Mouse (Mus musculus): ENCODE results near the gene Gm6176.
"Not testable (repeated sequence)": the region's sequence is repeated elsewhere in the genome, so short reads cannot be mapped to it uniquely, and the experiment has no call there.

The Gm6176 gene

DNA sequence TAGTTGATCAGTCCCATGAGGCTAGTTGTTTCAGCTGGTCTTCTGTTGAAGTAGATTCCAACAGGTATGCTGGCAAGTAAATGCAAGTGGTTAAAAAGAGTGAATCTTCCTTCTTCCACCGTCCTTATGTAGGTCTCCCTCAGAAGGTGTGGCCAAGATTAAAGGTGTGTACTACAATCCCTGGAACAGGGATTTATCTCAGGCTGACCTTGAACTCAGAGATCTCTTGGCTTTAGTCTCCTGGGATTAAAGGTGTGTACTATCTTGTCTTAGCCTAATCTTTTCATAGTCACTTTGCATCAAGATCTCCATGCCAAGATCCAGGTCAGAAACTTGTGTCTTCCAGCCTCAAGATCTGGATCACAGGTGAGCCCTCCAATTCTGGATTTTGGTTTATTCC is at the start of gene Gm6176:
Gene Gm6176 (minus strand): TSS at position 101 of the 400 bp plus-strand sequence.
- not testable (repeated sequence) for DNase-seq

DNA sequence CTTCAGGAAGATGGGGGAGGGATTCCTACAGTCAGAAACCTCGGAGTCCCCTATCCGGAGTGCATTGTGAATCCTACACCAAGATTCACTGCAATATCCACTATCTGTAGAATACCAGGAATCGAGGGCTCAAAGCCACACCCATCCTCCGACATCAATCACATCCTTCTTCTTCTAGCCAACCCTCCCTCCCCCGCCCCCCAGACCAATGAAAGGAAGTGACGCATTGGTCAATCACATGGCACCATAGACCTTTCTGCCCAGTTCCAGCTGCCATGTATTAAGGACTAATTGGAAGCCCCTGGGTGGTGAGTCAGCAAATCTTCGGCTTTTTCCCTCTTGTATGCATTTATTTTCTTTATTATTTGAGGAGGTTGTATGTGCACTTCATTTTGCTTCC is 12.7 kb upstream of the Gm6176 start, which contains the start of gene Vmn1r139:
Gene Vmn1r139 (plus strand): TSS at position 301 of the 400 bp plus-strand sequence.
- DNase-seq = not testable (repeated sequence)

DNA sequence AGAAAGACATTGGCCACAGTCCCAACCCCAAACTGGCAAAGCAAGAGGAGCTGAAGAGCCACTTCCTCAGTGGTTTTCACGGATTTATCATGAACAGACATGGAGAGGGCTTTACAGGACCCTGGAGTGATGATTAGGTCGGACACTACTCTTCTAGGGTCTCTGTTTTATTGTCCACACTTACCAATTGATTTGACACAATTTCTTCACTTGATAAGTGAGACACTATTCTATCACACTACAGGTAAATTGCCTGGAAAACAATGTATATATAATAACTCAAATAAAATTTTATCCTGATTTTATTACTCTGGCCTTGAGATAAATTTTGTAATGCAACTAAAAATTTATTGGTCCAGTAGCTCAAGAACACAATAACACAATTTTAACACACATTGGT is 27.3 kb downstream of the Gm6176 start, which contains the start of gene Vmn1r138:
Gene Vmn1r138 (minus strand): TSS at position 101 of the 400 bp plus-strand sequence.
- DNase-seq = not testable (repeated sequence)

Measured in lung, postnatal 36 days (tissue).